Mouse (Mus musculus): Measurements from ENCODE around the gene Kiz. TPM values are rescaled to one million over a fixed set of nuclear protein-coding genes. Genes with fewer than 3 reads are reported as not detected.
A peak's percentile ranks its signal among the peaks of the same experiment; 100 is the strongest.

Gene Kiz
- polyA plus RNA-seq, 1 experiment: 48.2 TPM

DNA sequence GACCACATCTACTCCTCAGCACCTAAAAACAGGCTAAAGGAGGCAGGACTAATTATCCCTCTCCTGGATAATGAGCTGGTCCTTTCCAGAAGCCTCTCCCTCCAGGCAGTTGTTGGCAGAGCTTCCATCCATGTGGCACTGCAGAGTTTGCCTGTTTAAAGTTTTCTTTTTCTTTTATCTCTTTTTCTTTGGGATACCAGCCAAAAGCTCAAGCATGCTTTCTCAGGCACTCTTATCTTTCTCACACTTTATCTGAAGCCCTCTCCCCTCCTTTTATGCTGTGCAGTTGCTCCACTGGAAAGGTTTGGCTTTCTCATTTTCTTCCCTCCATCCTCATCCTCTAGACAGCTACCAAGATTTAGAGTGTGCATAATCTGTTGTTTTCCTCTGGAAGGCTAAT lies 130.8 kb downstream of the Kiz start:
- Histone ChIP-seq H3K4me3 (ENCODE audit: insufficient read depth, low read depth, low read length) (no peak overlapping the region), H3K27ac (replicated peaks; ENCODE audit: low read depth, low read length) (no peak overlapping the region)

DNA sequence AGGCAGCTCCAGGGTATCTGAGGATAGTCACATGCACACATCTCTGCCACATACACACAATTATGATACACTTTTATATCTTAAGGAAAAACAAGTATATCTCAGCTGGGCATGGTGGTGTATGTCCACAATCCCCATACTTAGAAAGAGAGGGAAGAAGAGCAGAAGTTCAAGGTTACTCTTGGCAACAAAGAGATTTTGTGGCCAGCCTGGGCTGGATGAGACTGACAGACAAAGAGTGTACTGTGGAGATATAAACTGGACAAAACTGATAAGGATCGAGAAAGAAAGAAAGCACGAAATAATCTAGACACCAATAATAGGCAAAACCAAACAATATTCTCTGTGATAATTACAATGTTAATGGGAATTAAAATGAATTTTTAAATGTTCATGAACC lies 151.6 kb downstream of the Kiz start:
- H3K4me3 ChIP-seq (ENCODE audit: insufficient read depth, low read depth, low read length): no peak overlapping the region
- H3K4me1 ChIP-seq (ENCODE audit: control insufficient read depth, insufficient read depth, insufficient read length, low read length): peaks cover 4% of the 10 kb centered on the region; the same call in 1 of the 2 replicates
- no peak overlapping the region for H3K27ac ChIP-seq (replicated peaks; ENCODE audit: low read depth, low read length)

More for the DNA sequence above, 130.8 kb downstream of the Kiz start:
- no peaks in the 10 kb centered on the region for H3K4me1 ChIP-seq (ENCODE audit: control insufficient read depth, insufficient read depth, insufficient read length, low read length)

DNA sequence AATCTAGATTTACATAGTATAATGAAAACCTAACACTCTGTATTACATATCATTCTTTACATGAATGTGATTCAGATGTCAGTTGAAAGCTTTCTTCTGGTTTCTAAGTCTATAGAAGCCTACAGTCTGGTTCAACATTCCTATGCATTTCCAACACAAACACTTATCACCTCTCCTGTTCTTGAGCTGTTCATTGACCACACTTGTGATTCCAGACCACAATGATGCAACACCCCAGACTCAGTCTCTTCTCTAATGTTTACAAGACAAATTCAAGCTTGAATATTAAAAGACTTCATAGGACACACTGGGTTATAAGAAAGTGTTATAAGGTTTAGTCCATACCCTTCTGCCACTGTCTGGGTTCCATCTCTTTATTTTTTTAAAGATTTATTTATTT lies 153.4 kb downstream of the Kiz start:
- peaks cover 4% of the 10 kb centered on the region; the same call in 1 of the 2 replicates for H3K4me1 ChIP-seq (ENCODE audit: control insufficient read depth, insufficient read depth, insufficient read length, low read length)
- H3K4me3 ChIP-seq (ENCODE audit: insufficient read depth, low read depth, low read length): no peak overlapping the region
- no peak overlapping the region for H3K27ac ChIP-seq (replicated peaks; ENCODE audit: low read depth, low read length)

DNA sequence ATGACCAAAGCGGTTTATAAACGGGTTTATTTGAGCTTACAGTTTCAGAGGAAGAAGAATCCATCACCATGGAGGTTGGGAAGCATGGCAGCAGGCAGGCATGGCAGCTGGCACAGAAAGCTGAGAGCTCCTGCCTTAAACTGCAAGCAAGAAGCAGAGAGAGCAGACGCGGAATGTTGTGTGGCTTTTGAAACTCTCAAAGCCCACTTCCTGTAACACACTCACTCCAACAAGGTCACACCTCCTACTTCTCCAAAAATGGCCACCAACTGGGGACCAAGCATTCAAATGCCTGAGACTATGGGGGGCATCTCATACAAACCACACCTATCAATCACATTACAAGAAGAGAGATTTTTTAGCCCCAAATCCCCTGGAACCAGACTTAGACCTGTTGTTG lies 154.5 kb downstream of the Kiz start:
- Histone ChIP-seq H3K4me1 (ENCODE audit: control insufficient read depth, insufficient read depth, insufficient read length, low read length) (peaks cover 4% of the 10 kb centered on the region; the same call in 1 of the 2 replicates), H3K4me3 (ENCODE audit: insufficient read depth, low read depth, low read length) (no peak overlapping the region), H3K27ac (replicated peaks; ENCODE audit: low read depth, low read length) (no peak overlapping the region)

DNA sequence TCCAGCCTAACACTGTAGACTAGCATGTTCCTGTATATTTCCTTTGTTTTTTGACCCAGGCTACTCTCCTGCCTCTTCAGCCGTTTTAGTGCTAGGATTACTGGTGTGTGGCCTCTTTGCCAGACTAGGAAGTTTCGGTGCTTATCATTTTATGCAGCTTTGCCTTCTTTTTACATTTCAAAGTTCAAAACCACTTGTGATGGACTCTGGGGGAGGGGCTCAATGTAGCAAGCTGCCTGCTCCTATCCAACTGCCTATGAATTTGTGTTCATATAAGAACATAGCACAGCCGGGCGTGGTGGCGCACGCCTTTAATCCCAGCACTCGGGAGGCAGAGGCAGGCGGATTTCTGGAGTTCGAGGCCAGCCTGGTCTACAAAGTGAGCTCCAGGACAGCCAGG lies 155.3 kb downstream of the Kiz start:
- H3K4me1 ChIP-seq (ENCODE audit: control insufficient read depth, insufficient read depth, insufficient read length, low read length): peaks cover 4% of the 10 kb centered on the region; the same call in 1 of the 2 replicates
- no peak overlapping the region for H3K27ac ChIP-seq (replicated peaks; ENCODE audit: low read depth, low read length)

DNA sequence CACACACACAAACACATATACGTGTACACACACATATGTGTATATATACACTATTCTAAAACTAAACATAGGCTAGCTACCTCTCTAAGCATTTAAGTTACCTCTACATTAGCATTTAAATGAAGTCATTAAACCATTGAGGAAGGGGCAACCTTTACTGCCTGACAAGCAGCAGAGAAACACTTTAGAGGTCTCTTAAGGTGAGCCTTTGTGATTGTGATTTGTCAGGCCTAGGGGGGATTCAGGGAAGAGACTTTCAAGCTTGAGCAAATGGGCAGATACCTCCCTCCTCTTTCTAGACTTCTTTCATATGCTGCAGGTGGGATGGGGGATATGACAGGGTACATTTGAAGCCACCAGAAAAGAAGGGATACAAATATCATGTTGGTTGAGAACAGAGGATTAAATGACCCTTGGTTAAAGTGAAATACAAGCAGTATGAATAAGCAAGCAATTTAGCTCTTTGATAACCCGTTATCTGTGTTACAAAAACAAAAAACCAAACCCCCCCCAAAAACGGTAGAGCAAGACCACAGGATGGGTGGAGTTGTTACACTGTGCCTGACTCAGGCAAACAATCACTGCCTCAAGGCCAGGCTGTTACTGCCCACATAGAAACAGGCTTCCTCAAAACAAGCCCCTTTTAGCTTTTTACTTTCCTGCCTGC lies 155.9 kb downstream of the Kiz start:
- Histone ChIP-seq H3K27ac (replicated peaks; ENCODE audit: low read depth, low read length) (peak overlapping the region; percentile 79; the same call in 1 of the 2 replicates), H3K4me1 (ENCODE audit: control insufficient read depth, insufficient read depth, insufficient read length, low read length) (peaks cover 7% of the 10 kb centered on the region), H3K4me3 (ENCODE audit: insufficient read depth, low read depth, low read length) (0 out of 2 replicates have a peak overlapping the region, but pooled peaks have one; percentile 72)

More for the DNA sequence above, 155.3 kb downstream of the Kiz start:
- no peak overlapping the region for H3K4me3 ChIP-seq (ENCODE audit: insufficient read depth, low read depth, low read length)

DNA sequence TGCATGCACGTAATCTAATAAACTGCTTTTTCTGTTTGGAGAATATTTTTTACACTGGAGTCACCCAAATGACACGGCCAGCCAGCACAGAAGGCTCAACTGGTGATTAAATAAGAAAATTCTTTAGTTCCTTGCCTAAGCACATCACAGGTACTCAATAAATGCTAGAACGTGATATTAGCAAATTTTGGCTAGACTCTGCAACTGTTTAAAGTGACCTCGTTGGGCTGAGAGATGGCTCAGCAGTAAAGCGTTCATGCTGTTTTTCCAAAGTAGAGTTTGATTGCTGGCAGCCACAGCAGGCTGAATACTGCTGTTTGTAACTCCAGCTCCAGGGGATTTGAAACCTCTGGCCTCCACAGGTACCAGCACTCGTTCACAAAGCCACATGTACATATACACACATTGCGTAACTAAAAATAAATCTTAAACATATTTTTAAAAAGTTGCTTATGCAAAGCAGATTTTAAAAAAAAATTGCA lies 156.5 kb downstream of the Kiz start:
- peak overlapping the region; percentile 79 for H3K27ac ChIP-seq (replicated peaks; ENCODE audit: low read depth, low read length)
- peak overlapping the region; percentile 72 for H3K4me3 ChIP-seq (ENCODE audit: insufficient read depth, low read depth, low read length)

DNA sequence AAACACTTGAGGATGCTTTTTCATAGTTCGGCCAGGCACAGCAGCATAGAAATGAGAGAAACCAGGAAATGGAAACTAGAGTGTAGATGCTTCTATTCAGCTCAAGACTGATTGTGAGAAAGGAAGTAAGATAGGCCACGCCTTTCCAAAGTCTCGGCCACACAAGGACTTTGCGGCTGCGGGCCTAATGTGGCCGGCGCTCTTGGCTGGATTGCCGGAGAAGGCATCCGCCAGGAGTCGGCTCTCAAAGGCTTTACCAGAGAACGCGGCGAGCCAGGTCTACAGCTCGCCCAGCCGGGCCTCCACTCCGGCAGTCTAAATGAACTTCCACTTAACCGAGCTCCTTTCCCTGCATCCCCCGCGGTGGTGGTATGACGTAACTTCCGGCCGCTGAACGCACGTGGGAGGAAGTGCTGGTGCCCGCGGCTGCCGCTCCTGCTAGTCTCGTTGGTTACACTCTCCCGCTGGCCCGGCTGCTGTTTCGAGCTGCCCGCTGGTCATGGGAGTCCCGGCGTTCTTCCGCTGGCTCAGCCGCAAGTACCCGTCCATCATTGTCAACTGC lies 157.0 kb downstream of the Kiz start, which contains the start of gene Xrn2:
Gene Xrn2, plus strand, starts transcription at position 374 of the 562 bp plus-strand sequence.
- H3K27ac ChIP-seq (replicated peaks; ENCODE audit: low read depth, low read length): peak within 1 kb of the TSS; percentile 99
- H3K4me3 ChIP-seq (ENCODE audit: insufficient read depth, low read depth, low read length): peak within 1 kb of the TSS; percentile 72

More for the DNA sequence above, 156.5 kb downstream of the Kiz start:
- peaks cover 7% of the 10 kb centered on the region for H3K4me1 ChIP-seq (ENCODE audit: control insufficient read depth, insufficient read depth, insufficient read length, low read length)

DNA sequence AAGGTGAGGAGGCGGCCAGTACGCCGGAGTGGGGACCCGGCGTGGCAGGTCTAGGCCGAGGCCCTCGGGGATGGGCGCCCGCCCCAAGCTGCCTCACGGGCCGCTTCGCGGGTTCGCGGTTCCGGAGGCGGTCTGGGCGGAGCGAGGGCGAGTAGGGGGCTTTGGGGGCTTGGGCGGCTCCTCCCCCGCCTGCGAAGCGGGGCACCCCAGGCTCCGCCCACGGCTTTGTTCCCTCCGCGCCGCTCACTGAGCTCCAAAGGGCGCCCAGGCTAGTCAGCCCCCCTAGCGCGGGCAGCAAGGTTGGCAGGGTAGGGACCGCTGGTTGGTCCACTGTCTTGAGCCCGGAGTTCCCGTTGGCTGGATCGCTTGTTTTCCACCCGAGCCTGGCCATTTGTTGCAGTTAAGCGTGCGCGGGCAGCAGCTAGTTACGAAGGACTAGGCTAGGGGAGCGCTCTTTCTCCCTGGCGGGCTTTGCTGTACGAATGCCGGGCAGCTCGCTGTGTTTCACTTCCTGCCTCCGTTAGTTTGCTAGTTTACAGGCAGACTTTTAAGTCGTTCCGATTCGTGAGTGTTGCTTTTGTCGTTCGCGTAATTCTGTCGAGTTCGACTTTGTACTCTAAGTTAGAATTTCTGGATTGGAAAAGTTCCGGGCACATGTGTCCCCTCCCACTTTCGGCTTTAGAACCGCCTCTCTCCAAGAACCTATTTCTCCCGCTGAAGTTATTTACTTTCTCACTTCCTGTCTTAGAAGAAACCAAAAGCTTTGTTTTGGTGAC lies 157.7 kb downstream of the Kiz start:
- Histone ChIP-seq H3K4me3 (ENCODE audit: insufficient read depth, low read depth, low read length) (peak overlapping the region; percentile 72), H3K27ac (replicated peaks; ENCODE audit: low read depth, low read length) (peak overlapping the region; percentile 78), H3K4me1 (ENCODE audit: control insufficient read depth, insufficient read depth, insufficient read length, low read length) (peaks cover 7% of the 10 kb centered on the region)

More for the DNA sequence above, 157.0 kb downstream of the Kiz start, which contains the start of gene Xrn2:
- H3K4me1 ChIP-seq (ENCODE audit: control insufficient read depth, insufficient read depth, insufficient read length, low read length): peaks cover 7% of the 10 kb centered on the region

DNA sequence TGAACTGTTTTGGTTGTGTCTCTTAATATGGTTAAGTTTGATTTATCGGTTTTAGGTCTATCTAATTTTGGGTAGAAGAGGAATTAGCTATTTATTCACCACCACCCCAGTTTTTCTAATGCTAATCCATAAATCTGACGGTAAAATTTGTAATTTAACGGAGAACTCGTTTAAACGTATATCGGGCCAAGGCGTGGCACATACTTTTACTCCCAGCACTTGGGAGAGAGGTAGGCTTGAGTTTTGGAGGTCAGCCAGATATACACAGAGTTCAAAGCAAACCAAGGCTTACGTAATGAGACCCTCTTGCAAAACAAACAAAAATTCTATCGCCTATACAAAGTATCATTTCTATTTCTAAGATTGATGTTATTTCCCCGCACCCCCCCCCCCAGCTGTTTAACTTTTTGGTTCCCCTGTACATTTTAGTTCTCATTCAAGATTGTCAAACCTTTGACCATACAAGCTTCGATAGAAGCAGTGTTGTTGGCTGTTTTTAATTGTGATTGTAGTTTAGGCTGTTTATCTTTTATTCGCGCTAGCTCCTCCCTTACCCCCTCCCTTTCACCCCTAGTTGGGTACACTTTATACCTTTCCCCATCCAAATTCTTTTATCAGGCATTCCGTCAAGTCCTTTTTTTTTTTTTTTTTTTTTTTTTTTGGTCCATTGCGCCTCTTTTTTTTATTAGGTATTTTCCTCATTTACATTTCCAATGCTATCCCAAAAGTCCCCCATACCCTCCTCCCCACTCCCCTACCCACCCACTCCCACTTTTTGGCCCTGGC lies 158.6 kb downstream of the Kiz start:
- Histone ChIP-seq H3K4me3 (ENCODE audit: insufficient read depth, low read depth, low read length) (peak overlapping the region; percentile 72), H3K27ac (replicated peaks; ENCODE audit: low read depth, low read length) (peak overlapping the region; percentile 78), H3K4me1 (ENCODE audit: control insufficient read depth, insufficient read depth, insufficient read length, low read length) (peaks cover 7% of the 10 kb centered on the region)

Other genes with a start within 250 kb of the Kiz start
- 18.3 and 41.8 TPM in 2 replicates for gene Xrn2, start 157.1 kb downstream of the Kiz start, polyA plus RNA-seq (2012; ENCODE audit: insufficient read depth, insufficient read length, missing spikeins)
- not detected in 2 replicates for gene Nkx2-4, start 229.6 kb downstream of the Kiz start, polyA plus RNA-seq (2012; ENCODE audit: insufficient read depth, insufficient read length, missing spikeins)

Measured in brown adipose tissue, adult 24 weeks (tissue).